Mouse (Mus musculus) cerebellum, postnatal 10 days (tissue): ENCODE results near the gene Gpr156.
A peak's percentile ranks its signal among the peaks of the same experiment; 100 is the strongest.
"Not testable (repeated sequence)": the region's sequence is repeated elsewhere in the genome, so short reads cannot be mapped to it uniquely, and the experiment has no call there.

Experiments
- DNase-seq, 2 experiments: peaks; one replicate each; pipeline ENCODE4 v3.0.0; 2021; ENCODE audit warnings: mixed read lengths in 2 of 2

The Gpr156 gene

GRCm38 (mm10) chr16:38004486-38005020, 88.3 kb downstream of the Gpr156 start:
- DNase-seq: no peak

GRCm38 (mm10) chr16:38005471-38005870, 89.2 kb downstream of the Gpr156 start:
- no peak for DNase-seq

- DNase-seq: no peak
These were observed 92.1 kb downstream of the Gpr156 start for GRCm38 (mm10) chr16:38008371-38008770.

GRCm38 (mm10) chr16:38009041-38009825, 92.9 kb downstream of the Gpr156 start:
- peak; percentile 71 to 72 for DNase-seq

GRCm38 (mm10) chr16:38011486-38011885, 95.2 kb downstream of the Gpr156 start:
- DNase-seq: no peak

GRCm38 (mm10) chr16:38012382-38012781, 96.1 kb downstream of the Gpr156 start:
- DNase-seq: no peak

- no peak for DNase-seq
These were observed 96.6 kb downstream of the Gpr156 start for GRCm38 (mm10) chr16:38012891-38013290.

GRCm38 (mm10) chr16:38014951-38015350, 98.7 kb downstream of the Gpr156 start:
- DNase-seq: no peak

GRCm38 (mm10) chr16:38016928-38017524, 100.7 kb downstream of the Gpr156 start:
- DNase-seq: no peak

- DNase-seq: no peak
These were observed 101.7 kb downstream of the Gpr156 start for GRCm38 (mm10) chr16:38017958-38018376.

- peak in 1 of 2 experiments; percentile 7 for DNase-seq
These were observed 116.3 kb downstream of the Gpr156 start for GRCm38 (mm10) chr16:38032644-38033043.

GRCm38 (mm10) chr16:38033071-38033470, 116.8 kb downstream of the Gpr156 start:
- DNase-seq: peak in 1 of 2 experiments; percentile 34

GRCm38 (mm10) chr16:38038101-38038500, 121.8 kb downstream of the Gpr156 start:
- DNase-seq: not testable (repeated sequence)

- no peak for DNase-seq
These were observed 125.9 kb downstream of the Gpr156 start for GRCm38 (mm10) chr16:38042160-38042559.

- DNase-seq: peak; percentile 82 to 90
These were observed 128.3 kb downstream of the Gpr156 start for GRCm38 (mm10) chr16:38044551-38044950.

GRCm38 (mm10) chr16:38047781-38048558, 131.7 kb downstream of the Gpr156 start:
- DNase-seq: peak in 1 of 2 experiments; percentile 6
